Mouse (Mus musculus) kidney, adult 2 months (tissue): ENCODE measurements around the gene Tspan1. TPM values are rescaled to one million over a fixed set of nuclear protein-coding genes. Genes with fewer than 3 reads are reported as not detected.

ENCODE experiments used
- DNase-seq: peaks from one replicate; pipeline ENCODE4 v3.0.0; 2021
- H3K27ac ChIP-seq: fragments of 200-500 bp; 2 replicates; pipeline ENCODE4 v1.5.1; 2012; ENCODE audit warnings: low read depth, low read length, control low read depth, inconsistent platforms; ENCODE audit not compliant: insufficient read depth
- H3K27me3 ChIP-seq: fragments of 200-500 bp; replicated peaks from 2 replicates; pipeline ENCODE4 v1.6.1; 2012; ENCODE audit warnings: mild to moderate bottlenecking, moderate library complexity, low read length, inconsistent platforms; ENCODE audit not compliant: control insufficient read depth, insufficient read depth
- H3K36me3 ChIP-seq: fragments of 200-500 bp; 2 replicates; pipeline ENCODE4 v1.6.1; 2012; ENCODE audit warnings: mild to moderate bottlenecking, moderate library complexity, low read length, inconsistent platforms; ENCODE audit not compliant: control insufficient read depth, insufficient read depth
- H3K4me1 ChIP-seq: fragments of 200-500 bp; 2 replicates; pipeline ENCODE4 v1.6.1; 2011; ENCODE audit warnings: low read length; ENCODE audit not compliant: control insufficient read depth, insufficient read depth
- H3K4me3 ChIP-seq: fragments of 200-500 bp; 2 replicates; pipeline ENCODE4 v1.5.1; 2011; ENCODE audit warnings: mild to moderate bottlenecking, low read depth, low read length, control low read depth; ENCODE audit not compliant: insufficient read depth
- CTCF ChIP-seq: fragments of 200-500 bp; conservative IDR thresholded peaks from 2 replicates; pipeline ENCODE4 v1.5.1; 2011; ENCODE audit warnings: low read depth, mild to moderate bottlenecking, control low read depth, low read length, moderate library complexity, mixed read lengths; ENCODE audit not compliant: insufficient read depth, insufficient read length
- POLR2A ChIP-seq: fragments of 200-500 bp; IDR thresholded peaks from one replicate; pipeline ENCODE4 v1.6.1; 2011; ENCODE audit warnings: low read depth, low read length, control low read depth
- WGBS: fragments of 180-500 bp; shearing (Covaris S2); methylation state at CpG from one replicate; pipeline ENCODE4 v1.1.7; 2018; 5-methylcytosine and 5-hydroxymethylcytosine counted together
- polyA plus RNA-seq: library from polyadenylated mRNA; depleted of rRNA; stranded (reverse); fragments of >200 nt; gene quantifications from 2 replicates; pipeline ENCODE4 v1.2.3, GENCODE M21; 2012

Tspan1 gene
- polyA plus RNA-seq, 1 experiment: 44.0 TPM

GRCm38 (mm10) chr4:116175711-116176542 is 8.5 kb upstream of the Tspan1 start:
- 0 out of 2 replicates have a peak overlapping the region, but pooled peaks have one; percentile 9 for H3K4me3 ChIP-seq

GRCm38 (mm10) chr4:116175136-116175535 is 7.7 kb upstream of the Tspan1 start:
- no peak overlapping the region for H3K4me3 ChIP-seq
- no peaks in the 10 kb centered on the region for H3K27me3 ChIP-seq
- no peak for DNase-seq
- no peaks in the 10 kb centered on the region for H3K36me3 ChIP-seq
- peaks cover 15% of the 10 kb centered on the region for H3K4me1 ChIP-seq
- H3K27ac ChIP-seq: peak overlapping the region; percentile 92
- TF ChIP-seq CTCF (no peak), POLR2A (no peak)

More at GRCm38 (mm10) chr4:116175711-116176542, 8.5 kb upstream of the Tspan1 start:
- no peak for DNase-seq
- no peak for TF ChIP-seq POLR2A
- no peak for TF ChIP-seq CTCF
- Histone ChIP-seq H3K27me3 (no peaks in the 10 kb centered on the region), H3K27ac (peak overlapping the region; percentile 88), H3K36me3 (no peaks in the 10 kb centered on the region), H3K4me1 (peaks cover 15% of the 10 kb centered on the region)
- WGBS: 64% methylated on average over 7 of the region's 7 CpGs

DNA sequence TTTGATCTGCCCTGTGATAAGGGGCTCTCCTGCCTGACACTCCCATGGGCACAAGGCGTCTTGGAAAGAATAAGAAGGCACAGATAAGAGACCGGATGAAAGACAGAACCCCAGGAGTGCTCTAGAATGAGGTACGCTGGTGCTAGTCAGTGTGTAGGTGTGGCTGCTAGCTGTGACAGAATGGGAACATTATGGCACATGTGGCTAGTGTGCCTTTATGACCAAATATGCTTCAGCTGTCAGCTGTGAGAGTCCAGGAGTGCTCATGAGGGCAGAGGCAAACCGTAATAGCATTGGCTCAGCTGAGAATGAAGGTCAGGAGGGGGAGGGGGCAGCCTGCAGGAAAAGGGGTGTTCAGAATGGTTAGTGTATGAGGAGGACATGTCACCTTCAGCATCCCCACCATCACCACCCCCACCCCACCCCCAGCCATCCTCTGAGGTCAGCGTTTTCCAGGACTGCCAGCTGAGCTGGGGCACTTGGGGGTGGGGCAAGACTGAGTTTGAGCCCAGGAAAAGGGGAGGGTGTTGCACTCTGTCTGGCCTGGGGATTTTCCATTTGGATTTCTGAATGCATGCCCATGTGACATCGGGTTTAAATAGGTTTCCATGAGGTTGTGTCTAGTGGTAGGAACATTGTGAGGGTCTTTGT is 7.2 kb upstream of the Tspan1 start:
- 46% methylated on average over 6 of the region's 6 CpGs for WGBS
- H3K4me1 ChIP-seq: peaks cover 15% of the 10 kb centered on the region
- H3K27me3 ChIP-seq: no peaks in the 10 kb centered on the region
- H3K27ac ChIP-seq: peak overlapping the region; percentile 92
- no peak overlapping the region for H3K4me3 ChIP-seq
- H3K36me3 ChIP-seq: no peaks in the 10 kb centered on the region
- TF ChIP-seq CTCF (no peak), POLR2A (no peak)
- peak; percentile 84 for DNase-seq

DNA sequence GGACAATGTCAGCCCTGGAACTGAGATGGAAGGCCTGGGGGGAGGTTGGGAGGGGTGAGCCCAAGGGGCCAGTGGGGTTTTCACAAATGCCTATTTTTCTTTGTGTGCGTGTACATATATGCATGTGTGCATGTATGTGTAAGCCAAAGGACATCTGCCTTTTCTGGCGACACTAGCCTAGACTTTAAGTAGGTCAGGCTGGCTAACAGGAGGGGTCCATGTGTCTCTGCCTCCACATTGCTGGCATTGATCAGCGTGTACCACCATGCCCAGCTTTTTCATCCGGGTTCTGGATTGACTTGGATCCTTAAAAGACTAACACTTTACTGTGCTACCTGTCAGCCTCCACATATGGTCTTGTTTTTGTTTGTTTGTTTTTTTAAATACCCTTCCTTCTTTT is 6.4 kb upstream of the Tspan1 start:
- no peak for DNase-seq
- Histone ChIP-seq H3K27me3 (no peaks in the 10 kb centered on the region), H3K4me3 (no peak overlapping the region), H3K27ac (no peak overlapping the region), H3K36me3 (no peaks in the 10 kb centered on the region), H3K4me1 (peaks cover 15% of the 10 kb centered on the region)
- 93% methylated on average over 4 of the region's 4 CpGs for WGBS
- TF ChIP-seq CTCF: no peak

- no peak for TF ChIP-seq POLR2A
- TF ChIP-seq CTCF: no peak
- H3K4me3 ChIP-seq: no peak within 1 kb of the TSS
- WGBS: 94% methylated on average over 6 of the region's 6 CpGs
- H3K27me3 ChIP-seq: no peaks in the 10 kb centered on the region
- H3K4me1 ChIP-seq: peaks cover 15% of the 10 kb centered on the region
- H3K27ac ChIP-seq: peak within 1 kb of the TSS; percentile 78
- H3K36me3 ChIP-seq: no peaks in the 10 kb centered on the region
- no peak for DNase-seq
These were observed 5.7 kb upstream of the Tspan1 start, which contains the start of the genes 1700042G07Rik and Gm49337 for GRCm38 (mm10) chr4:116173072-116173471. Gene 1700042G07Rik, plus strand, starts transcription at chr4:116173372. Gene Gm49337, plus strand, starts transcription at chr4:116173384.

- Histone ChIP-seq H3K4me1 (no peaks in the 10 kb centered on the region; the same call in 1 of the 2 replicates), H3K27me3 (no peaks in the 10 kb centered on the region), H3K36me3 (no peaks in the 10 kb centered on the region), H3K27ac (no peak overlapping the region), H3K4me3 (no peak overlapping the region)
- TF ChIP-seq CTCF (no peak), POLR2A (no peak)
- DNase-seq: no peak
- 53% methylated on average over 3 of the region's 3 CpGs for WGBS
These were observed 1.9 kb upstream of the Tspan1 start for GRCm38 (mm10) chr4:116169353-116169672.

DNA sequence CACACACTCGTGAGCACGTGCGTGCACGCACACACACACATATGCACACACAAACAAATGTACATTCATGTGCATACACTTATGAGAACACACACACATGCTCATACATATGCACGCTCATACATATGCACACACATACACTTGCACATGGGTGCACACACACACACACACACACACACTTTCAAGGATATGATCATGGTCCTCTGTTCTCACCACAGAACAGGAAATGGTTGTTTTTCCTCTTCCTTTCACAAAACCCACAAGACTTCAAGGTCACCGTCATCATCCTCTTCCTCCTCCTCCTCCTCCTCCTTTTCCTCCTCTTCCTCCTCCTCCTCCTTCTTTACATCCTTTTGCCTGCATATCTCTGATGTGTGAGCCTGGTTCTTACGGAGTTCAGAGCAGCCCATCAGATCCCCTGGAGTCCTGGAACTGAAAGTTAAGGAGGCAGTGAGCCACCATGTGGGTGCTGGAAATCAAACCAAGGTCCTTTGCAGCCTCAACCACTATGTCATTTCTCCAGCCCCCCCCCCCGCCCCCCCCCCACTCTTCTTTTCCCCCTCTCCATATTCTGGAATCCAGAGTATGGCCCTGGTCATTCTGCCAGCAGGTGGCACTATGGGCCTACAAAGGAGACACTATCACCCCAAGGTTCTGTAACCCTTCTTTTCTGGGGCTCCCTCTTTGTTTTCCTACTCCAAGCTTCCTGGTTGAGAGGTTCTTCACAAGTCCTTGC is 1.4 kb upstream of the Tspan1 start:
- H3K36me3 ChIP-seq: no peaks in the 10 kb centered on the region
- H3K4me1 ChIP-seq: peaks cover under 1% of the 10 kb centered on the region; the same call in 1 of the 2 replicates
- peak; percentile 75 for DNase-seq
- H3K4me3 ChIP-seq: no peak overlapping the region
- TF ChIP-seq POLR2A (no peak), CTCF (peak; percentile 72)
- no peaks in the 10 kb centered on the region for H3K27me3 ChIP-seq
- WGBS: 71% methylated on average over 8 of the region's 8 CpGs
- H3K27ac ChIP-seq: no peak overlapping the region
